32 mouse cellular contexts compared by ENCODE assay signal in genomic region chr7:120817552-120817951, GRCm38 (mm10). TPM values are rescaled to one million over a fixed set of nuclear protein-coding genes. Genes with fewer than 3 reads are reported as not detected.
A peak's percentile ranks its signal among the peaks of the same experiment; 100 is the strongest.
DNase-seq lines count a peak whose midpoint lies in the region; ATAC-seq and TF ChIP-seq lines count a peak whose summit lies in the region.
"Had no signal": no experiment of that assay in that cellular context is flagged by ENCODE, and none has a peak within 500 bp of the region (broad histone marks: within the 10 kb centered on the region; RNA-seq: fewer than 3 reads in every experiment).

No protein-coding gene starts in this region.

- no peak for DNase-seq in liver, embryonic 11.5 days (ENCODE audit: low spot score)
- DNase-seq in liver, postnatal 0 days, result no peak
- no peak for DNase-seq in liver, embryonic 13.5 days
- DNase-seq in left cerebral cortex, postnatal 10 days (ENCODE audit: extremely low spot score in 1 of 2, low spot score in 2 of 2), result no peak
- DNase-seq: adrenal gland, adult 8-10 months; adrenal gland, postnatal 14 days; adrenal gland, postnatal 36 days; B cell, adult 2 months; cerebellum, adult 11 months; cerebellum, adult 18-20 months; cerebellum, adult 8-10 months; cerebellum, adult 9-11 months; cerebellum, postnatal 14 days; cerebellum, postnatal 36 days; embryo, embryonic 11 days had no signal

- H3K4me1 ChIP-seq in forebrain, embryonic 13.5 days, result no peaks in the 10 kb centered on the region
- H3K4me1 ChIP-seq in forebrain, embryonic 16.5 days (replicated peaks; ENCODE audit: control insufficient read depth, insufficient read depth, low read length), result no peaks in the 10 kb centered on the region
- H3K4me1 ChIP-seq in liver, embryonic 11.5 days (replicated peaks; ENCODE audit: control insufficient read depth, insufficient read depth, low read length), result no peaks in the 10 kb centered on the region
- no peaks in the 10 kb centered on the region for H3K4me1 ChIP-seq in liver, postnatal 0 days (ENCODE audit: insufficient read depth)
- no peaks in the 10 kb centered on the region for H3K4me1 ChIP-seq in liver, embryonic 13.5 days (replicated peaks)
- H3K4me1 ChIP-seq: embryonic facial prominence, embryonic 13.5 days; embryonic facial prominence, embryonic 15.5 days; forebrain, embryonic 10.5 days; forebrain, embryonic 12.5 days; forebrain, embryonic 15.5 days had no signal

- no peak overlapping the region for H3K4me3 ChIP-seq in forebrain, embryonic 13.5 days
- no peak overlapping the region for H3K4me3 ChIP-seq in forebrain, embryonic 16.5 days (replicated peaks; ENCODE audit: low read length)
- H3K4me3 ChIP-seq in liver, embryonic 11.5 days (ENCODE audit: low read depth, low read length), result no peak overlapping the region
- no peak overlapping the region for H3K4me3 ChIP-seq in liver, postnatal 0 days (ENCODE audit: low read depth, low read length)
- H3K4me3 ChIP-seq in liver, embryonic 13.5 days (replicated peaks), result no peak overlapping the region
- H3K4me3 ChIP-seq: embryonic facial prominence, embryonic 13.5 days; embryonic facial prominence, embryonic 15.5 days; erythroblast, embryonic 14.5 days; forebrain, embryonic 10.5 days; forebrain, embryonic 12.5 days; forebrain, embryonic 15.5 days had no signal

- no peaks in the 10 kb centered on the region for H3K27me3 ChIP-seq in forebrain, embryonic 13.5 days
- H3K27me3 ChIP-seq in forebrain, embryonic 16.5 days (replicated peaks; ENCODE audit: control insufficient read depth, insufficient read depth, low read length), result no peaks in the 10 kb centered on the region
- H3K27me3 ChIP-seq in liver, embryonic 11.5 days (replicated peaks; ENCODE audit: control insufficient read depth, insufficient read depth, low read length), result no peaks in the 10 kb centered on the region
- no peaks in the 10 kb centered on the region for H3K27me3 ChIP-seq in liver, postnatal 0 days (ENCODE audit: insufficient read depth, low read length)
- 0 out of 2 replicates have a peak, but pooled peaks cover 7% of the 10 kb centered on the region for H3K27me3 ChIP-seq in liver, embryonic 13.5 days
- H3K27me3 ChIP-seq: embryonic facial prominence, embryonic 13.5 days; embryonic facial prominence, embryonic 15.5 days; forebrain, embryonic 12.5 days; forebrain, embryonic 15.5 days; Patski had no signal

- H3K27ac ChIP-seq in forebrain, embryonic 13.5 days, result no peak overlapping the region
- no peak overlapping the region for H3K27ac ChIP-seq in forebrain, embryonic 16.5 days (ENCODE audit: low read length)
- H3K27ac ChIP-seq in liver, embryonic 11.5 days (ENCODE audit: low read depth, low read length), result no peak overlapping the region
- H3K27ac ChIP-seq in liver, postnatal 0 days (ENCODE audit: low read depth), result no peak overlapping the region
- no peak overlapping the region for H3K27ac ChIP-seq in liver, embryonic 13.5 days
- H3K27ac ChIP-seq: embryonic facial prominence, embryonic 13.5 days; embryonic facial prominence, embryonic 15.5 days; forebrain, embryonic 10.5 days; forebrain, embryonic 12.5 days; forebrain, embryonic 15.5 days had no signal

- no peak for TF ChIP-seq CTCF in liver, postnatal 0 days (IDR thresholded peaks at IDR 0.05; ENCODE audit: low read depth)

- no peak for TF ChIP-seq EP300 in liver, postnatal 0 days (IDR thresholded peaks at IDR 0.05; ENCODE audit: low read depth)

- no peak overlapping the region for H3K4me2 ChIP-seq in forebrain, embryonic 13.5 days
- no peak overlapping the region for H3K4me2 ChIP-seq in forebrain, embryonic 16.5 days (ENCODE audit: low read length)
- H3K4me2 ChIP-seq in liver, embryonic 11.5 days, result no peak overlapping the region
- H3K4me2 ChIP-seq in liver, postnatal 0 days (ENCODE audit: low read depth, low read length), result no peak overlapping the region
- no peak overlapping the region for H3K4me2 ChIP-seq in liver, embryonic 13.5 days
- H3K4me2 ChIP-seq: embryonic facial prominence, embryonic 13.5 days; embryonic facial prominence, embryonic 15.5 days; forebrain, embryonic 12.5 days; forebrain, embryonic 15.5 days had no signal

- ATAC-seq in forebrain, embryonic 13.5 days, result 0 out of 2 replicates have a peak, but pooled peaks have one; percentile 27
- no peak for ATAC-seq in forebrain, embryonic 16.5 days
- 0 out of 2 replicates have a peak, but pooled peaks have one; percentile 19 for ATAC-seq in liver, embryonic 11.5 days (replicated peaks; ENCODE audit: low FRiP score)
- ATAC-seq in liver, postnatal 0 days, result no peak
- 0 out of 2 replicates have a peak, but pooled peaks have one; percentile 39 for ATAC-seq in liver, embryonic 13.5 days (ENCODE audit: low read depth)
- ATAC-seq in megakaryocyte-erythroid progenitor cell, adult 5-6 weeks (replicated peaks; ENCODE audit: low FRiP score, low TSS enrichment, poor library complexity, severe bottlenecking), result peak; percentile 61; the same call in 1 of the 2 replicates
- ATAC-seq: activated CD4-positive, CD25-positive, alpha-beta regulatory T cell, adult 4 months; CD4-positive, CD25-positive, alpha-beta regulatory T cell, adult 4 months; forebrain, embryonic 15.5 days; Patski had no signal

- WGBS in forebrain, embryonic 13.5 days, result 91% methylated on average over 6 of the region's 6 CpGs
- 80% methylated on average over 6 of the region's 6 CpGs for WGBS in forebrain, embryonic 16.5 days
- 75% methylated on average over 6 of the region's 6 CpGs for WGBS in liver, embryonic 11.5 days
- 78% methylated on average over 6 of the region's 6 CpGs for WGBS in liver, postnatal 0 days (ENCODE audit: insufficient replicate concordance)
- 60% methylated on average over 6 of the region's 6 CpGs for WGBS in liver, embryonic 13.5 days (ENCODE audit: insufficient replicate concordance)

- no peak overlapping the region for H3K9ac ChIP-seq in forebrain, embryonic 13.5 days
- H3K9ac ChIP-seq in forebrain, embryonic 16.5 days (replicated peaks; ENCODE audit: low read depth, low read length), result no peak overlapping the region
- no peak overlapping the region for H3K9ac ChIP-seq in liver, embryonic 11.5 days (ENCODE audit: low read depth, low read length)
- no peak overlapping the region for H3K9ac ChIP-seq in liver, postnatal 0 days (replicated peaks)
- H3K9ac ChIP-seq in liver, embryonic 13.5 days, result no peak overlapping the region
- H3K9ac ChIP-seq: embryonic facial prominence, embryonic 13.5 days; embryonic facial prominence, embryonic 15.5 days; forebrain, embryonic 12.5 days; forebrain, embryonic 15.5 days had no signal

- intact Hi-C loops in left cerebral cortex, postnatal 10 days (cut with DNase I), result no loop called here

- H3K9me3 ChIP-seq in forebrain, embryonic 13.5 days (replicated peaks), result no peaks in the 10 kb centered on the region
- no peaks in the 10 kb centered on the region for H3K9me3 ChIP-seq in forebrain, embryonic 16.5 days (ENCODE audit: control insufficient read depth, low read length)
- no peaks in the 10 kb centered on the region for H3K9me3 ChIP-seq in liver, embryonic 11.5 days (ENCODE audit: control insufficient read depth, low read length)
- no peaks in the 10 kb centered on the region for H3K9me3 ChIP-seq in liver, postnatal 0 days (ENCODE audit: low read length)
- no peaks in the 10 kb centered on the region for H3K9me3 ChIP-seq in liver, embryonic 13.5 days (replicated peaks)
- H3K9me3 ChIP-seq: embryonic facial prominence, embryonic 13.5 days; embryonic facial prominence, embryonic 15.5 days; forebrain, embryonic 10.5 days; forebrain, embryonic 12.5 days; forebrain, embryonic 15.5 days; G1E had no signal

- no peaks in the 10 kb centered on the region for H3K36me3 ChIP-seq in forebrain, embryonic 13.5 days (ENCODE audit: poor library complexity, severe bottlenecking)
- no peaks in the 10 kb centered on the region for H3K36me3 ChIP-seq in forebrain, embryonic 16.5 days (ENCODE audit: control insufficient read depth, insufficient read depth)
- no peaks in the 10 kb centered on the region for H3K36me3 ChIP-seq in liver, embryonic 11.5 days (ENCODE audit: control insufficient read depth, insufficient read depth, low read length)
- H3K36me3 ChIP-seq in liver, postnatal 0 days (replicated peaks; ENCODE audit: insufficient read depth, low read length), result no peaks in the 10 kb centered on the region
- H3K36me3 ChIP-seq in liver, embryonic 13.5 days, result no peaks in the 10 kb centered on the region
- H3K36me3 ChIP-seq: embryonic facial prominence, embryonic 13.5 days; embryonic facial prominence, embryonic 15.5 days; forebrain, embryonic 10.5 days; forebrain, embryonic 12.5 days; forebrain, embryonic 15.5 days; G1E had no signal

RNA-seq across cellular contexts. Expression of gene Gm5737, which starts 5.4 kb away (rescaled TPM):
- not detected in 2 replicates for polyA plus RNA-seq in forebrain, embryonic 13.5 days (2015; fragmentation: Nextera tagmentation; extraction: Ambion mirVana)
- not detected in 2 replicates for polyA plus RNA-seq in forebrain, embryonic 16.5 days (2015; fragmentation: Nextera tagmentation; extraction: Ambion mirVana)
- not detected in 2 replicates for polyA plus RNA-seq in liver, embryonic 11.5 days (2014; fragmentation: Nextera tagmentation; extraction: Ambion mirVana)
- polyA plus RNA-seq in liver, postnatal 0 days (2015; fragmentation: Nextera tagmentation; extraction: Ambion mirVana), result not detected in 2 replicates
- not detected in 2 replicates for polyA plus RNA-seq in liver, embryonic 13.5 days (2015; fragmentation: Nextera tagmentation; extraction: Ambion mirVana)
- total RNA-seq in megakaryocyte-erythroid progenitor cell, adult 5-6 weeks (2014; fragmentation: Nextera tagmentation), result not detected in 2 replicates
- not detected in 2 replicates for total RNA-seq in megakaryocyte-erythroid progenitor cell, adult 5-6 weeks (2017)
- under 1 TPM in 1 of 2 experiments, not detected in 1; 0.28 TPM for total RNA-seq in left cerebral cortex, postnatal 10 days (2021)
- total RNA-seq: adrenal gland, adult 18-20 months; adrenal gland, adult 8-10 months; adrenal gland, postnatal 36 days; CH12.LX; common myeloid progenitor, adult 5-6 weeks; G1E had no signal
- polyA plus RNA-seq: activated CD4-positive, CD25-positive, alpha-beta regulatory T cell, adult 4 months; CD4-positive, CD25-positive, alpha-beta regulatory T cell, adult 4 months; embryonic facial prominence, embryonic 11.5 days; embryonic facial prominence, embryonic 13.5 days; embryonic facial prominence, embryonic 15.5 days; erythroblast, embryonic 14.5 days; forebrain, embryonic 10.5 days; forebrain, embryonic 12.5 days; forebrain, embryonic 15.5 days; G1E; Patski had no signal

RNA-seq across cellular contexts. Expression of gene Eef2k, which starts 25.1 kb away (rescaled TPM):
- 19.2 and 22.0 TPM in 2 replicates for polyA plus RNA-seq in forebrain, embryonic 13.5 days (2015; fragmentation: Nextera tagmentation; extraction: Ambion mirVana)
- polyA plus RNA-seq in forebrain, embryonic 16.5 days (2015; fragmentation: Nextera tagmentation; extraction: Ambion mirVana), result 38.9 and 40.3 TPM in 2 replicates
- polyA plus RNA-seq in liver, embryonic 11.5 days (2014; fragmentation: Nextera tagmentation; extraction: Ambion mirVana), result 21.2 and 23.2 TPM in 2 replicates
- polyA plus RNA-seq in liver, postnatal 0 days (2015; fragmentation: Nextera tagmentation; extraction: Ambion mirVana), result 14.4 and 19.5 TPM in 2 replicates
- 42.2 and 44.2 TPM in 2 replicates for polyA plus RNA-seq in liver, embryonic 13.5 days (2015; fragmentation: Nextera tagmentation; extraction: Ambion mirVana)
- total RNA-seq in megakaryocyte-erythroid progenitor cell, adult 5-6 weeks (2014; fragmentation: Nextera tagmentation), result 42.3 and 63.0 TPM in 2 replicates
- total RNA-seq in megakaryocyte-erythroid progenitor cell, adult 5-6 weeks (2017), result 49.9 and 52.6 TPM in 2 replicates
- total RNA-seq in left cerebral cortex, postnatal 10 days (2021), result 10 to 100 TPM; 45.1 to 46.0 TPM

Comparison
In these comparisons a context has a peak if more than half of its experiments do, and no peak if none do; other contexts are left out.
1. ATAC-seq: peak in forebrain, embryonic 13.5 days (single experiment), liver, embryonic 11.5 days (single experiment), liver, embryonic 13.5 days (single experiment) and megakaryocyte-erythroid progenitor cell, adult 5-6 weeks (single experiment); none in forebrain, embryonic 16.5 days (single experiment) and liver, postnatal 0 days (single experiment).